Mouse (Mus musculus): ENCODE results near the gene Ltv1. TPM values are rescaled to one million over a fixed set of nuclear protein-coding genes. Genes with fewer than 3 reads are reported as not detected.
A peak's percentile ranks its signal among the peaks of the same experiment; 100 is the strongest.

Gene Ltv1
- total RNA-seq (2021) = 10 to 100 TPM; 18.6 to 23.6 TPM
- long read RNA-seq, experiment 1, transcript Ltv1-201 (11 exons, 2,297 nt) = major isoform, 15 of 18 reads
- long read RNA-seq, experiment 1, partial matches to known transcripts = 2 of 18 reads
- long read RNA-seq, experiment 1, other reads (novel, unspliced or antisense) = 1 of 18 reads
- long read RNA-seq, experiment 2, transcript Ltv1-201 (11 exons, 2,297 nt) = major isoform, 14 of 19 reads
- long read RNA-seq, experiment 2, partial matches to known transcripts = 1 of 19 reads
- long read RNA-seq, experiment 2, other reads (novel, unspliced or antisense) = 4 of 19 reads

- intact Hi-C loops (cut with DNase I) = no loop called here
- TF ChIP-seq CTCF (IDR thresholded peaks at IDR 0.05) = no peak; the same call in 1 of the 2 replicates
- Histone ChIP-seq H3K4me3 (peak within 1 kb of the TSS; percentile 78), H3K27ac (peak within 1 kb of the TSS; percentile 91)
- peak; percentile 95 to 97 for DNase-seq (ENCODE audit: extremely low spot score in 1 of 2, low spot score in 2 of 2)
These were observed at the start of gene Ltv1 for GRCm38 (mm10) chr10:13192731-13193351. Gene Ltv1, minus strand, starts transcription at chr10:13193168.

DNA sequence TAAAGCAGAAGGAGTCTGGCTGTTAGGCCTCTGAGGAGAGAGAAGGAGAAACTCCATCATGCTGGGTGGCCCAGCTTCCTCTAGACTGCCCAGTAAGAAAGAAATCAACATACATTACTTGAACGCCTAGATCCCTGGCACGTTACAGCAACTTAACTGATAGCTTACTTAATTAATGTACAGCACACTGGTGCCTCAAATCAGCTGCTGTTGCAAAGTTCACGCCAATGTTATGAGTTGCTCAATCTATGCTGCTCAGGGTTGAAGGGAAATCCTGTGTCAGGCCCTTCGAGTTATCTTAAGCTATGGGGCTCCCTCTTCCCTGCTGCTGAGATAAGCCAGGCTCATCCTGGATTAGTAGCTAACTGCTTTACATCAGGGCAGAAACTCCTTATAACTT lies 47.5 kb upstream of the Ltv1 start:
- intact Hi-C loops (cut with DNase I) = no loop called here
- H3K4me3 ChIP-seq = no peak overlapping the region
- no peak overlapping the region for H3K27ac ChIP-seq
- no peak for TF ChIP-seq CTCF (IDR thresholded peaks at IDR 0.05)
- no peak for DNase-seq (ENCODE audit: extremely low spot score in 1 of 2, low spot score in 2 of 2)

DNA sequence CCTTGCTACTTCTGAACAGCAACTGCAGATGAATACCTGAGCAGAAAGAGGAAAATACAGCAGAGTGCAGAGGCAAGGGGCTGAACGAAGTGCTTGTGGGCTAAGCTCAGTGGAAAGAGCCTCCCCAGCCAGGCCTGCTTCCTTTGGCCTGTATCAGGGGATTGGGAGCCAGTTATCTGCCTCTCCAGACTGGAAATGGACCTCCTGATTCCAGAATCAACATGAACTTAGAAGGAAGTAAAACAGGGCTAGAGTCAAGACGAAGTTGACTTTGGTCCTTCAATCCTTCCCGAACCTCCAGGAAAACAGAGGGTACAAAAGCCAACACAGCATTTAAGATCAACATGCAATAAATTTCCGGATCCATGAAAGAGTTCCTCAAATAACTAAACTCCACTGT lies 45.2 kb upstream of the Ltv1 start:
- Histone ChIP-seq H3K4me3 (no peak overlapping the region), H3K27ac (no peak overlapping the region)
- no peak for DNase-seq (ENCODE audit: extremely low spot score in 1 of 2, low spot score in 2 of 2)
- intact Hi-C loops (cut with DNase I) = no loop called here
- TF ChIP-seq CTCF (IDR thresholded peaks at IDR 0.05) = no peak

DNA sequence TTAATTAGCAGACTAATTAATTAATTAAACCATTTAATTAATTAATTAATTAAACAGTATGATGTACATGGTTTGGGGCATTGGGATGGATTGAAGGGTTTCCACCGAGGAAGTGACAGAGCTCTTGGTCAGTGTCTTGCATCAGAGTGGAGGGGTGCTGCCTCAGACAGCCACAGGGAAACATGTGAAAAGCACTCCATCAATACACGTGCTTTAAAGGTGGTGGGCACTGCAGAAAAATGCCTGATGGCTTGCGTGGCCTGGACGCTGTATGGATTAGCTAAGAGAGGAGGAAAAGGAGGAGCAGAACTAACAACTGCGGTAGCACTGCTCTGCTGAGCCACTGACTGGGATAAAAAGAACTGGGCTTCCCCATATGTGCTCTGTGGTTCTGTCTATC lies 43.9 kb upstream of the Ltv1 start:
- intact Hi-C loops (cut with DNase I) = no loop called here
- no peak overlapping the region for H3K27ac ChIP-seq
- no peak for DNase-seq (ENCODE audit: extremely low spot score in 1 of 2, low spot score in 2 of 2)
- H3K4me3 ChIP-seq = no peak overlapping the region
- no peak for TF ChIP-seq CTCF (IDR thresholded peaks at IDR 0.05)

DNA sequence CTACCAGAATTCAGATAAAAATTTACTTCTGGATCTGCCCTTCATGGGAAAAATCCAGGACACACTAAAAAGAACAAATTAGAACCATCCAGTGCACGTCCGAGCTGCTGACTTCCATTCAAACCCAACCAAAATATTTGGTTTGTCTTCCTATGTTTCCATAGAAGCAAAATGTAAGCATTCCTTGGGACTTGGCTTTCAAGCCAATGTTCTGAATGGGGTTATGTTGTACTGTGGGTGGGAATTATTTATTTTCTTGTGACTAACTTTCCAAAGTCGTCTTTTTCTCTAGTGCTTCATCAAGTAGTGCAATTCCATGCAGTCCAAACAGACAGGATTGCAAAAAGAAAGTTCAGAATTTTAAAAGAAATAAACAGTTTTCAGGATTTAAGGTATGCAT lies 41.5 kb upstream of the Ltv1 start:
- TF ChIP-seq CTCF (IDR thresholded peaks at IDR 0.05) = no peak
- DNase-seq (ENCODE audit: extremely low spot score in 1 of 2, low spot score in 2 of 2) = no peak
- Histone ChIP-seq H3K4me3 (no peak overlapping the region), H3K27ac (no peak overlapping the region)
- intact Hi-C loops (cut with DNase I) = no loop called here

DNA sequence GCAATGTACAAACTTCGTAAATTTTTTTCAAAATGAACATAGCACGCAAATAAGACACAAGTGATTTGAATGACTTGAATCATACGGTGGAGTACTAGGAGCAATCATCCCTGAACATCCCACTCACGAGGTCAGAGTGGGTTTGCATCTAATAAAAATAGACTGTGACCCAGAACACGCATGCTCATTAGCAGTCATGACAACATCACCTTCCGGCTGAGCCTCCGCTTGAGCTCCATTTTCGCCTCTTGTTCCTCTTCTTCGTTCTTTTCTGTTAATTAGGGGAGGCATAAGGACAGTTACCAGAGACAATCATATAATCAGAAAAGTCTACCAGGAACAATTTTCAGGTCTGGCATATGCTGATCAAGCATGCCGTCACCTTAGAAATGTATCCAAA lies 41.0 kb upstream of the Ltv1 start:
- Histone ChIP-seq H3K4me3 (no peak overlapping the region), H3K27ac (no peak overlapping the region)
- intact Hi-C loops (cut with DNase I) = no loop called here

DNA sequence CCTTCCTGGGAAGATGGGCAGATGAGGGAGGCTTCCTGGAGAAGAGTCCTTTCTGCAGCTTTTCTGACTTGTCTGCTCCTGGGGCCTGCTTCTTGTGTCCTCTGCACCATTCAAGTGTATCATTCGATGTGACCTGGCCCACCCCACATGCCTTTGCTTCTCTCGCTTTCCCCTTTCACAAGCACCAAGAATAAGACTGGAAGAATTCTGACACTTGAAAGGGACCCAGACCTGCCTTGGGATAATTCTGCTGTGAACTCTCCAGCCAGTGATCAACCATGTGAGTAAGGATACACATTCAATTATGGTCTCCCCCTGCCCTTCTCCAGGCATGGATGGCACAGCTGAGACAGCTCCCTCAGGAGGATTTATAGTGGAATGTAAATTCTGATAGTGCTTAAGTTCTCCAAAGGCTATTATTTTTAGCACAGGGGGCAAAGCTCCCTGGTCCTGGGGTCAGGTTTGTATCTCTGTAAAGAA lies 40.2 kb upstream of the Ltv1 start:
- no peak for DNase-seq (ENCODE audit: extremely low spot score in 1 of 2, low spot score in 2 of 2)
- no peak overlapping the region for H3K27ac ChIP-seq
- intact Hi-C loops (cut with DNase I) = no loop called here
- TF ChIP-seq CTCF (IDR thresholded peaks at IDR 0.05) = no peak
- H3K4me3 ChIP-seq = no peak overlapping the region

More for the DNA sequence above, 41.0 kb upstream of the Ltv1 start:
- DNase-seq (ENCODE audit: extremely low spot score in 1 of 2, low spot score in 2 of 2) = no peak
- no peak for TF ChIP-seq CTCF (IDR thresholded peaks at IDR 0.05)

- intact Hi-C loops (cut with DNase I) = no loop called here
These were observed 39.6 kb upstream of the Ltv1 start for GRCm38 (mm10) chr10:13232443-13233142.

GRCm38 (mm10) chr10:13230716-13231115 lies 37.7 kb upstream of the Ltv1 start:
- Histone ChIP-seq H3K27ac (no peak overlapping the region), H3K4me3 (no peak overlapping the region)
- no peak for DNase-seq (ENCODE audit: extremely low spot score in 1 of 2, low spot score in 2 of 2)
- TF ChIP-seq CTCF (IDR thresholded peaks at IDR 0.05) = no peak
- intact Hi-C loops (cut with DNase I) = no loop called here

More at GRCm38 (mm10) chr10:13232443-13233142, 39.6 kb upstream of the Ltv1 start:
- DNase-seq (ENCODE audit: extremely low spot score in 1 of 2, low spot score in 2 of 2) = no peak
- H3K4me3 ChIP-seq = no peak overlapping the region
- TF ChIP-seq CTCF (IDR thresholded peaks at IDR 0.05) = no peak
- H3K27ac ChIP-seq = no peak overlapping the region

GRCm38 (mm10) chr10:13225377-13226063 lies 32.6 kb upstream of the Ltv1 start:
- no peak overlapping the region for H3K27ac ChIP-seq
- intact Hi-C loops (cut with DNase I) = no loop called here
- no peak for DNase-seq (ENCODE audit: extremely low spot score in 1 of 2, low spot score in 2 of 2)
- TF ChIP-seq CTCF (IDR thresholded peaks at IDR 0.05) = no peak
- H3K4me3 ChIP-seq = no peak overlapping the region

GRCm38 (mm10) chr10:13222135-13222534 lies 29.2 kb upstream of the Ltv1 start:
- TF ChIP-seq CTCF (IDR thresholded peaks at IDR 0.05) = no peak
- intact Hi-C loops (cut with DNase I) = no loop called here
- Histone ChIP-seq H3K27ac (no peak overlapping the region), H3K4me3 (no peak overlapping the region)
- DNase-seq (ENCODE audit: extremely low spot score in 1 of 2, low spot score in 2 of 2) = no peak

- Histone ChIP-seq H3K4me3 (no peak overlapping the region), H3K27ac (no peak overlapping the region)
- no peak for DNase-seq (ENCODE audit: extremely low spot score in 1 of 2, low spot score in 2 of 2)
- intact Hi-C loops (cut with DNase I) = no loop called here
- TF ChIP-seq CTCF (IDR thresholded peaks at IDR 0.05) = no peak
These were observed 27.1 kb upstream of the Ltv1 start for GRCm38 (mm10) chr10:13220061-13220460.

Measured in left cerebral cortex, adult 2 months (tissue).